Mouse (Mus musculus) midbrain, embryonic 10.5 days (tissue): ENCODE data around the gene Usp28. TPM values are rescaled to one million over a fixed set of nuclear protein-coding genes. Genes with fewer than 3 reads are reported as not detected.

Experiments used
- DNase-seq: peaks from one replicate; pipeline ENCODE4 v3.0.0-alpha.2; 2017; ENCODE audit warnings: low spot score
- H3K27ac ChIP-seq: fragments of 300-500 bp; sonication (generic); replicated peaks from 2 replicates; pipeline ENCODE4 v1.5.1; 2016; ENCODE audit warnings: mild to moderate bottlenecking
- H3K27me3 ChIP-seq: fragments of 300-500 bp; sonication (generic); 2 replicates; pipeline ENCODE4 v1.6.1; 2016; ENCODE audit warnings: low read depth, mild to moderate bottlenecking; ENCODE audit not compliant: poor library complexity, severe bottlenecking
- H3K36me3 ChIP-seq: fragments of 300-500 bp; sonication (generic); 2 replicates; pipeline ENCODE4 v1.6.1; 2016; ENCODE audit warnings: mild to moderate bottlenecking, moderate library complexity
- H3K4me1 ChIP-seq: fragments of 300-500 bp; sonication (generic); 2 replicates; pipeline ENCODE4 v1.6.1; 2016
- H3K4me3 ChIP-seq: fragments of 300-500 bp; sonication (generic); 2 replicates; pipeline ENCODE4 v1.5.1; 2016; ENCODE audit warnings: mild to moderate bottlenecking, moderate library complexity
- H3K9me3 ChIP-seq: fragments of 300-500 bp; sonication (generic); replicated peaks from 2 replicates; pipeline ENCODE4 v1.6.1; 2016; ENCODE audit warnings: mild to moderate bottlenecking
- WGBS: fragments of 180-500 bp; shearing (Covaris S2); methylation state at CpG from one replicate; pipeline ENCODE4 v1.1.7; 2016; 5-methylcytosine and 5-hydroxymethylcytosine counted together
- polyA plus RNA-seq: library from polyadenylated mRNA; unstranded; fragments of >200 nt; fragmentation: Nextera tagmentation; extraction: Ambion mirVana; gene quantifications from 2 replicates; pipeline ENCODE4 v1.2.1, GENCODE M21; 2016

Usp28 gene
- polyA plus RNA-seq, 1 experiment from 2014 or later = 53.3 TPM

GRCm38 (mm10) chr9:48985708-48986088 lies 523 bp downstream of the Usp28 start:
- peak overlapping the region; percentile 80 for H3K4me3 ChIP-seq
- under 1% methylated on average over 20 of the region's 20 CpGs for WGBS
- no peak for DNase-seq

DNA sequence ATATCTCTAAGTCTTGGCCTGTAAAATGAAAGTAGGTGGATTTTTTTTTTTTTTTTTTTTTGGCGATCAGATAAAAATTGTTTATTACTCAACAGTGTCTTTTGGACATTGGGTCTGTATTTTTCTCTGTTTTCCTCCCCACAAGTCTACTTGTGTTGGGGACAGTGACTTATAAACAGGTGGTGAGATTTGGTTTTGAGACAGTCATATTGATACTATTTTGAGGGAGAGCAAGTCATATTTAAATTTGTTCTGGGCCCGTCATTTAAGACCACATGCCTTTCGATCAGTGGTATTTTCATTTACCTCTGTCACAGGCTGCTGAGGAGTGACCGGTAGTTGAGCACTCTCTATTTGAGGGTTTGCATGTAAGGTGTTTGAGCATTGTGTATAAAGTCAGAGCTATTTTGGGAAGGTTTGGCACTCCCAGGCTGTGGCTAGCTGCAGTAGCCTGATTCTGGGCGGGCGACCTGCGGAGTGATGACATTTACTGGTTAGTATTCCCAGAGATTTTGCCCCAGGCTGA lies 1.5 kb downstream of the Usp28 start:
- H3K9me3 ChIP-seq = no peaks in the 10 kb centered on the region
- WGBS = 17% methylated on average over 7 of the region's 7 CpGs
- H3K4me1 ChIP-seq = peaks cover 62% of the 10 kb centered on the region
- peaks cover 21% of the 10 kb centered on the region for H3K36me3 ChIP-seq
- H3K27ac ChIP-seq = no peak overlapping the region
- DNase-seq = no peak
- peak overlapping the region; percentile 80 for H3K4me3 ChIP-seq
- H3K27me3 ChIP-seq = no peaks in the 10 kb centered on the region

More at GRCm38 (mm10) chr9:48985708-48986088, 523 bp downstream of the Usp28 start:
- Histone ChIP-seq H3K4me1 (peaks cover 52% of the 10 kb centered on the region), H3K27me3 (no peaks in the 10 kb centered on the region), H3K27ac (peak overlapping the region; percentile 94), H3K9me3 (no peaks in the 10 kb centered on the region), H3K36me3 (peaks cover 13% of the 10 kb centered on the region)

DNA sequence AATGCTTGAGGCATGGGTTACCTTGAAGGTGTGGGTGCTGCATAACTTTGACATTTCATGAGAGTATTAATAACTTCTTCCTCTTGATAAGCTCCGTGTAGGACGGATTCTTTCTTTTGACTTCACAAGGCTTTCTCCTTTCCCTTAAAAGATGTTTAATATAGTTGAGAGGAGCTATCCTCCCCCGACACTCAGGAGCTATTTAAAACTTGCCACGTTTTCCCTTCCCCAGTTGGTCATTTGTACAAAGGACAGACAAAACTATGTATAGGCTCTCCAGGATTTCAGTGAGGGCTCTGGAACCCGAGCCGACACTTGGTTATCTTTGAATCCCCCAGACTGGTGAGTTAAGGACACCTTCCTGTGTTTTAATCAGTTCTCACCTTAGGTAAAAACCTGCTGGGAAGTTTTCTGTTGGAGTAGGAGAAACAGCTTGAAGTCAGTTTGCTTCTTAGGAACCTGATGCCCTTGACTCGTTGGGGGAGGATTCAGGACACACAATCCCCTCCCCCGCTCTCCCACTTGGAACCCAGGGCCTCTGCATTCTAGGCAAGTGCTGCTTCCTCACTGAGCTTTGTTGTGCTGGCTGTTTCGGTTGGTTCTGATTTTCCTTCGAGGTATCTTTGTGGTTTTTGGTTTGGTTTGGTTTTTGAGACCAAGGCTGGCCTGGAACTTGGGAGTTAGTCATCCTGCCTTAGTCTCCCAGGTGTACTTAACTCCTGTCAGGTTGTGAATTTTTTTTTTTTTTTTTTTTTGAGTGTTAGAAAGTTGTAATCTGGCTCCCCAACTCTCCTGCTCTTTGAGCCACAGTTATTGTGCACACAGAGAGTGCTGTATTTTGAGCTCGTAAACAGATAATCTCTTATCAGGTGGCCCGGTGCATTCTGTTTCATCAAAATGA lies 2.3 kb downstream of the Usp28 start:
- Histone ChIP-seq H3K27me3 (no peaks in the 10 kb centered on the region), H3K4me1 (peaks cover 66% of the 10 kb centered on the region), H3K36me3 (peaks cover 28% of the 10 kb centered on the region), H3K27ac (no peak overlapping the region; the same call in 1 of the 2 replicates), H3K4me3 (peak overlapping the region; percentile 80), H3K9me3 (no peaks in the 10 kb centered on the region)
- 26% methylated on average over 12 of the region's 12 CpGs for WGBS
- peak; percentile 31 for DNase-seq

DNA sequence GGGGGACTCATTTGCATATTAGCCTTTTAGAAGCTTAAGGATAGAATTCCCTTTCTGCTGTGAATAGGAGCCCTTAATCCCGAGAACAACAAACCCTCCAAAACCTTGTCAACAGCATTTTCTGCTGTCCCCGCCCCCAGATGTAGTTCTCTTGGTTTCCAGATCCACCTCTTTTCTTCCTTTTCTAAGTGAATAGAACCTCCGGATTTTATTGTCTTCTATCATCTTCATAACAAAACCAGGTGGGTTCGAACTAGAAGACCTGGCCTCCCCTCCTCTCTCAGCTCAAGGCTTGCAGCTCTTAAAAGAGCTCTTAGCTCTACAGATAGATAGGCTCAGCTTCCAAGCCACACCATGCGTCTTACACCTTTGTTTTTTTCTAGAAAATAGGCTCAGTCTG lies 6.5 kb downstream of the Usp28 start:
- 36% methylated on average over 5 of the region's 5 CpGs for WGBS

DNA sequence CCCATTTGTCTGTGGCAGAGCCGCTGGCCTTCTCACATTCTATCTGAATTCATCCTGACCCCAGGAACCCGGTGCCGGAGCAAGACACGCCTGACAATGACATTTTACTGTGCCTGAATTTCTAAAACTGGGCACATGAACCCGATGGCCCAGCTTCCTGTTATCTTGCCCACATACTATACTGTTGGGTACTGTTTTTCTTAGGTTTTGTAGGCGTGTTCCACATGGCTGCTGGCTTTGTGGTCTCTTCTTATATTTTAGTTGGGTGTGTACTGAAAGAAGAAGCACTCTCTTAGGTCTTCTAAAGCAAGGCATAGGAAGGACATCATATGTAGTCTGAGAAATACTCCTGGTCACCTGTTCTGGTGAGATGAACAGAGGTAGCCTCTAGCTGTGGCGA lies 9.6 kb downstream of the Usp28 start:
- Histone ChIP-seq H3K9me3 (no peaks in the 10 kb centered on the region), H3K4me1 (peaks cover 22% of the 10 kb centered on the region), H3K27ac (no peak overlapping the region), H3K4me3 (no peak overlapping the region), H3K27me3 (no peaks in the 10 kb centered on the region), H3K36me3 (peaks cover 79% of the 10 kb centered on the region)
- 94% methylated on average over 7 of the region's 7 CpGs for WGBS
- no peak for DNase-seq

More for the DNA sequence above, 6.5 kb downstream of the Usp28 start:
- Histone ChIP-seq H3K4me3 (no peak overlapping the region), H3K27ac (no peak overlapping the region), H3K4me1 (peaks cover 48% of the 10 kb centered on the region), H3K27me3 (no peaks in the 10 kb centered on the region), H3K9me3 (no peaks in the 10 kb centered on the region), H3K36me3 (peaks cover 62% of the 10 kb centered on the region)
- DNase-seq = no peak

GRCm38 (mm10) chr9:48995735-48996134 lies 10.6 kb downstream of the Usp28 start:
- DNase-seq = no peak
- Histone ChIP-seq H3K4me1 (peaks cover 13% of the 10 kb centered on the region), H3K9me3 (no peaks in the 10 kb centered on the region), H3K27ac (no peak overlapping the region), H3K4me3 (no peak overlapping the region), H3K36me3 (peaks cover 79% of the 10 kb centered on the region), H3K27me3 (no peaks in the 10 kb centered on the region)
- WGBS = 96% methylated on average over 1 of the region's 1 CpGs

DNA sequence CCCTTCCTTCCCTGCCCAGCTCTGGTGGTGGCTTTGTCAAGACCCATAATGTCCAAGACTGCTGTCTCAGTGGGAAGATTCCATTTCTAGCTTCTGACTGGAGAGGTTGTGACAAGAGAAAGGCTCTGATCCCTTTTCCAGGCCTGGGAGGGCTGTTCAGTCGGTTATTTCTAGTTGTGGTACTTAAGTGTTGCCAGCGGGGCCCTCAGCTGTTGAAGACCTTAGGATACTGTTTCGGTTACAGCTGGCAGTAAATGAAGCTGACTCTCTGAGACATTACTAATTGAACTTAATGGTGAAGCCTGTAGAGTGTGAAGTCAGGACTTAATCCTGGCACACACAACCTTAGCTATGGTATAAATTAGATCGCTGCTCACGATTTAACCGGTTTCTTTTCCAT lies 14.1 kb downstream of the Usp28 start:
- peaks cover 80% of the 10 kb centered on the region for H3K36me3 ChIP-seq
- DNase-seq = no peak
- WGBS = 92% methylated on average over 6 of the region's 6 CpGs

GRCm38 (mm10) chr9:49015824-49016223 lies 30.6 kb downstream of the Usp28 start:
- no peaks in the 10 kb centered on the region for H3K9me3 ChIP-seq
- H3K27me3 ChIP-seq = no peaks in the 10 kb centered on the region
- peaks cover 93% of the 10 kb centered on the region for H3K36me3 ChIP-seq
- no peak for DNase-seq
- 87% methylated on average over 7 of the region's 7 CpGs for WGBS
- H3K27ac ChIP-seq = no peak overlapping the region
- H3K4me3 ChIP-seq = no peak overlapping the region
- no peaks in the 10 kb centered on the region for H3K4me1 ChIP-seq

More for the DNA sequence above, 14.1 kb downstream of the Usp28 start:
- Histone ChIP-seq H3K9me3 (no peaks in the 10 kb centered on the region), H3K4me1 (no peaks in the 10 kb centered on the region), H3K27ac (no peak overlapping the region), H3K27me3 (no peaks in the 10 kb centered on the region), H3K4me3 (no peak overlapping the region)

GRCm38 (mm10) chr9:49021289-49021688 lies 36.1 kb downstream of the Usp28 start:
- Histone ChIP-seq H3K36me3 (peaks cover 86% of the 10 kb centered on the region), H3K4me3 (no peak overlapping the region), H3K9me3 (no peaks in the 10 kb centered on the region), H3K27me3 (no peaks in the 10 kb centered on the region), H3K27ac (no peak overlapping the region), H3K4me1 (no peaks in the 10 kb centered on the region)
- 96% methylated on average over 5 of the region's 5 CpGs for WGBS
- no peak for DNase-seq

GRCm38 (mm10) chr9:49023956-49024355 lies 38.8 kb downstream of the Usp28 start:
- peaks cover 87% of the 10 kb centered on the region for H3K36me3 ChIP-seq
- H3K4me3 ChIP-seq = no peak overlapping the region
- 90% methylated on average over 5 of the region's 5 CpGs for WGBS
- H3K4me1 ChIP-seq = no peaks in the 10 kb centered on the region
- H3K27ac ChIP-seq = no peak overlapping the region
- H3K27me3 ChIP-seq = no peaks in the 10 kb centered on the region
- DNase-seq = no peak
- H3K9me3 ChIP-seq = no peaks in the 10 kb centered on the region

- 95% methylated on average over 2 of the region's 2 CpGs for WGBS
- H3K4me3 ChIP-seq = no peak overlapping the region
- H3K4me1 ChIP-seq = no peaks in the 10 kb centered on the region
- H3K9me3 ChIP-seq = no peaks in the 10 kb centered on the region
- no peak for DNase-seq
- peaks cover 87% of the 10 kb centered on the region for H3K36me3 ChIP-seq
- no peak overlapping the region for H3K27ac ChIP-seq
- no peaks in the 10 kb centered on the region for H3K27me3 ChIP-seq
Observed at GRCm38 (mm10) chr9:49024529-49024928, 39.4 kb downstream of the Usp28 start.

- no peaks in the 10 kb centered on the region for H3K27me3 ChIP-seq
- no peaks in the 10 kb centered on the region for H3K9me3 ChIP-seq
- 94% methylated on average over 4 of the region's 4 CpGs for WGBS
- H3K27ac ChIP-seq = no peak overlapping the region
- H3K4me3 ChIP-seq = no peak overlapping the region
- no peak for DNase-seq
- H3K4me1 ChIP-seq = no peaks in the 10 kb centered on the region
- H3K36me3 ChIP-seq = peaks cover 99% of the 10 kb centered on the region
Observed at GRCm38 (mm10) chr9:49034764-49035163, 49.6 kb downstream of the Usp28 start.

- DNase-seq = no peak
- Histone ChIP-seq H3K9me3 (no peaks in the 10 kb centered on the region), H3K27ac (no peak overlapping the region), H3K27me3 (no peaks in the 10 kb centered on the region), H3K4me3 (no peak overlapping the region), H3K4me1 (peaks cover 5% of the 10 kb centered on the region), H3K36me3 (no peaks in the 10 kb centered on the region)
- WGBS = 81% methylated on average over 5 of the region's 5 CpGs
Observed at GRCm38 (mm10) chr9:49050901-49051300, 65.7 kb downstream of the Usp28 start.
